Mouse (Mus musculus): Measurements from ENCODE around the gene Olig2.

DNA sequence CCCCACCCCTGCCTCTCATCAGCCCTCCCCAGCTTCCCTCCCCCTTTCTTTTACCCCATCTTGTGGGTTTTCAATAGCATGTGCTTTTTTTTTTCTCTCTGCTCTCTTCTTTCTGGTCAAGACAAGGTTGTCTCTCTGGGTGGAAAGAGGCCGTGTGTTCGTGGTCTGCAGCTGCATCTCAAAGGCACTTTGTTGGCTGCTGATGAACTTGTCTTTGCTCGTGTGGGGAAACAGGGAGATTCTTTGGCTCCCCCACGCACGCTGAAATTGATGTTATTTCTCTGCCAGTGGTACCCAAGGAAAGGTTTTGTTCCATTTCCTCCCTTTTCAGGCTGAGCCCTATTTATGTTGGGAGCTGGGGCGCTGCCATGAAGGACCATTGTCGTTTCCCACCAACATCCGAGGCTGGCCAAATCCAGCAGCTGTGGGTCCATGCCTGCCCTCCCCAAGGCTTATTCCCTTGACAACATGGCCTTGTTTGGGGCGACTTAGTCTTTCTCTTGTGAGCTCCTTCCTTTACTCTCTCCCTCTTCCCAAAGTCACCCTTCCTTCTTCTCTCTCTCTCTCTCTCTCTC lies 33.5 kb upstream of the Olig2 start:
- TF ChIP-seq CTCF (IDR thresholded peaks at IDR 0.05), result no peak
- TF ChIP-seq EP300 (IDR thresholded peaks at IDR 0.05), result no peak

Measured in lung, postnatal 0 days (tissue).